Mouse (Mus musculus): ENCODE measurements around the gene Ccdc171. TPM values are rescaled to one million over a fixed set of nuclear protein-coding genes. Genes with fewer than 3 reads are reported as not detected.
A peak's percentile ranks its signal among the peaks of the same experiment; 100 is the strongest.
"Not testable (repeated sequence)": the region's sequence is repeated elsewhere in the genome, so short reads cannot be mapped to it uniquely, and the experiment has no call there.

Ccdc171 gene
- polyA plus RNA-seq, 1 experiment from 2014 or later = 3.4 TPM

DNA sequence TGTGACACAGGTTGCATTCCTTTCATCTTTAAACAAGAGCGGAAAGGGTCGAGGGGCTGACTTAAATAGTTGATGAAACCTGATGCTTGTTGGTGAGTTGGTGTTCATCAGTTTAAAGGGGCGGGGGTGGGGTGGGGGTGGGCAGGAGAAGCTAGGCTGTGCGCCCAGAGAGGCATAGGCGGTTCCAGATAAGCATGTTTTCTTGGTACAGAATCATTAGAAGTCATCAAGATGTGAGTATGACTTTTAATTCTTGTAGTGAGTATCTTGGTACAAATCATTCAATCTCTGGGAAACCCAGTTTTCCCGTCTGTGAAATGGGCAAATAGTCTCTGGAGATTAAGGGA, 1.6 kb downstream of the Ccdc171 start:
- Histone ChIP-seq H3K27me3 (no peaks in the 10 kb centered on the region), H3K4me3 (no peak overlapping the region), H3K4me2 (no peak overlapping the region), H3K4me1 (peaks cover 8% of the 10 kb centered on the region), H3K36me3 (no peaks in the 10 kb centered on the region), H3K9ac (no peak overlapping the region), H3K27ac (no peak overlapping the region), H3K9me3 (no peaks in the 10 kb centered on the region)
- no peak for ATAC-seq (ENCODE audit: insufficient number of reproducible peaks, low FRiP score, low TSS enrichment, low read depth)
- 49% methylated on average over 6 of the region's 6 CpGs for WGBS

DNA sequence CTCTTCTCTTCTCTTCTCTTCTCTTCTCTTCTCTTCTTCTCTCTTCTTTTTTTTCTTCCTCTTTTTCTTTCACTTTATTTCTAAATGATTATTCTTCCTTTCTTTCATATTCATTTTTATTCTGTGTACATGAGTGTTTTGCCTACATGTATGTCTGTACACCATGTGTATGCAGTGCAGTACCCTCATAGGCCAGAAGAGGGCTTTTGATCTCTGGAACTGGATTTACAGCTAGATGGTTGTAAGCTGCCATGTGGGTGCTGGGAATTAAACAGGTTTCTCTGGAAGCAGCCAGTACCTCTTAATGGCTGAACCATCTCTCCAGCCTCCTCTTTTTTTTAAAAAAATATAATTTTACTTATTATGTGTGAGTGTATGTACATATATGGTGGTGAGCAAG, 2.6 kb downstream of the Ccdc171 start:
- Histone ChIP-seq H3K9me3 (no peaks in the 10 kb centered on the region), H3K36me3 (no peaks in the 10 kb centered on the region), H3K4me1 (peaks cover 8% of the 10 kb centered on the region), H3K4me2 (no peak overlapping the region), H3K27ac (no peak overlapping the region), H3K27me3 (no peaks in the 10 kb centered on the region), H3K9ac (no peak overlapping the region), H3K4me3 (no peak overlapping the region)
- no peak for ATAC-seq (ENCODE audit: insufficient number of reproducible peaks, low FRiP score, low TSS enrichment, low read depth)

DNA sequence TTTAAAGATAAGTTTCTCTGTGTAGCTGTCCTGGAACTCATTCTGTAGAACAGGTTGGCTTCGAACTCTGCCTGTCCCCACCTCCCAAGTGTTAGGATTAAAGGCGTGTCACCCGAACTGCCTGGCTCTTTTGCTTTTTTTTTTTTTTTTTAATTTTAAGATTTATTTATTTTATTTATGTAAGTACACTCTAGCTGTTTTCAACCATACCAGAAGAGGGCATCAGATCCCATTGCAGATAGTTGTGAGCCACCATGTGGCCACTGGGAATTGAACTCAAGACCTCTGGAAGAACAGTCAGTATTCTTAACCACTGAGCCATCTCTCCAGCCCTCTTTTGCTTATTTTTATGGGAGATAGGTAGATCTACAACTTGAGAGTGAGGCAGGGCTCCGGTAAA, 4.7 kb downstream of the Ccdc171 start:
- ATAC-seq (ENCODE audit: insufficient number of reproducible peaks, low FRiP score, low TSS enrichment, low read depth); H3K9ac ChIP-seq; H3K4me2 ChIP-seq; H3K27ac ChIP-seq; H3K4me3 ChIP-seq; H3K27me3 ChIP-seq; H3K36me3 ChIP-seq; H3K9me3 ChIP-seq; H3K4me1 ChIP-seq: not testable (repeated sequence)
- WGBS = 83% methylated on average over 4 of the region's 4 CpGs

DNA sequence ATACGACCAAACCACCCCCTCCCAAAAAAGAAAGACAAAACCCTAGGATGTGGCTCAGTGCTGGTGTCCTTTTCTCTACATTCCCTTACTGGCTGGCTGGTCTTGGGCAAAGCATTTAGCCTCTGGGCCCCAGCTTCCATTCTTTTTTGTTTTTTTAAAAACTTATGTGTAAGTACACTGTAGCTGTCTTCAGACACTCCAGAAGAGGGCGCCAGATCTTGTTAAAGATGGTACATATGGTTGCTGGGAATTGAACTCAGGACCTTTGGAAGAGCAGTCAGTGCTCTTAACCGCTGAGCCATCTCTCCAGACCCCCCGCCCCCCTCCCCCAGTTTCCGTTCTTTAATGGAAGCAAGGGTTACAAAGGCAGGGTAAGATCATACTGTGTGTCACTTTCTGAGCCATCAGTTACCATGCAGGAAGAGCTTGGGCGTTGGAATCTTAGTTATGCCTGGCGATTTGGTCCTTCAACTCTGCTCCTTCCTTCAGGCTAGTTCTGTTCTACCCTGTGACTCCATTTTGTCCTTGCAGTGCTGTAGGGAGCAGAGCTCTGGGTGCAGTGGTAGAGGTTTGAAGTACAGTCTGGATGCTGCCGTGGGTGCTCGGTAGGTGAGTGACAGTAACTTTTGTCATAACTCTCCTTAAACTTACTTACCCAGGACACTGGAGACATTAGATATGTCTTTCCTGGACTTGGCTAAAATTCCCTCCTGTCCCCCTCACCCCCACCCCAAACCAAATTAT, 8.0 kb downstream of the Ccdc171 start:
- 74% methylated on average over 9 of the region's 9 CpGs for WGBS
- Histone ChIP-seq H3K4me3 (no peak overlapping the region), H3K27ac (no peak overlapping the region), H3K36me3 (no peaks in the 10 kb centered on the region), H3K9ac (no peak overlapping the region), H3K4me1 (no peaks in the 10 kb centered on the region), H3K27me3 (no peaks in the 10 kb centered on the region), H3K4me2 (no peak overlapping the region), H3K9me3 (no peaks in the 10 kb centered on the region)
- no peak for ATAC-seq (ENCODE audit: insufficient number of reproducible peaks, low FRiP score, low TSS enrichment, low read depth)

DNA sequence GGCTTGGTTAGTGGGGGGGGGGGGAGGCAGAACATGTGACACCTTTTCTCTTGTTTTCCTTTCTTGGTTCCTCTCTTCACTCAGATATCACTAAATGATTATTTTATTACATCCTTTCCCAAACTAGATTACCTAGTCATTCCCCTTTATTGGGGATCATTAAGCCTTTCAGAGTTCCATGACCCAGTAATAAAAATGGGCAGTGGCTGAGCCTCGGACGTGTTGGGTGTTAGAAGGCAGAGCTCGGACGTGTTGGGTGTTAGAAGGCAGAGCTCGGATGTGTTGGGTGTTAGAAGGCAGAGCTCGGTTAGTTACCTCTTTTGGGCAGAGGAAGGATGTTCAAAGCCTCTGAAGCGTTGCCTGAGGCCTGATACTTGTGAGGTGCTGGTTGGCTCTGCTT, 8.7 kb downstream of the Ccdc171 start:
- WGBS = 31% methylated on average over 7 of the region's 7 CpGs
- Histone ChIP-seq H3K27me3 (no peaks in the 10 kb centered on the region), H3K9ac (no peak overlapping the region), H3K27ac (no peak overlapping the region), H3K36me3 (no peaks in the 10 kb centered on the region), H3K9me3 (no peaks in the 10 kb centered on the region), H3K4me2 (no peak overlapping the region), H3K4me1 (no peaks in the 10 kb centered on the region), H3K4me3 (no peak overlapping the region)
- ATAC-seq (ENCODE audit: insufficient number of reproducible peaks, low FRiP score, low TSS enrichment, low read depth) = no peak

DNA sequence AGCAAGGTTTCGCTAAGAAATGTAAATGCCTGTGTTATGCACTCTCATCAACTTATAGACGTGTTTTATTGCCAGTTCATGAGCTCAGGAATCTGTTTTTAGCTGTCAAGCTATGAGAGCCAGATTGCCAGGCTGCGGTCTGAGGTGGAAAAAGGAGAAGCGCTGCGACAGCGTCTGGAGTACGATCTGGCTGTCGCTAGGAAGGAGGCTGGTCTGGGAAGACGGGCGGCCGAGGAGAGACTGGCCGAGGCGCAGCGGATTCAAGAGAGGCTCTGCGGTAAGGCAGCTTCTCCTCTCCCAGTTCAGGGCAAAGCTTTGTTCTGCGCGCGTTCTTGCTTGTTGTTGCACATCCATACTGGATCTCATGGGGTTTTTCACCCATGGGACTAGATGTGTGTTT, 24.2 kb downstream of the Ccdc171 start:
- Histone ChIP-seq H3K27ac (no peak overlapping the region), H3K4me2 (peak overlapping the region; percentile 24; the same call in 1 of the 2 replicates), H3K9me3 (no peaks in the 10 kb centered on the region), H3K36me3 (no peaks in the 10 kb centered on the region), H3K9ac (no peak overlapping the region), H3K4me1 (peaks cover 5% of the 10 kb centered on the region; the same call in 1 of the 2 replicates), H3K27me3 (no peaks in the 10 kb centered on the region), H3K4me3 (0 out of 2 replicates have a peak overlapping the region, but pooled peaks have one; percentile 5)
- 37% methylated on average over 18 of the region's 18 CpGs for WGBS
- no peak for ATAC-seq (ENCODE audit: insufficient number of reproducible peaks, low FRiP score, low TSS enrichment, low read depth)

DNA sequence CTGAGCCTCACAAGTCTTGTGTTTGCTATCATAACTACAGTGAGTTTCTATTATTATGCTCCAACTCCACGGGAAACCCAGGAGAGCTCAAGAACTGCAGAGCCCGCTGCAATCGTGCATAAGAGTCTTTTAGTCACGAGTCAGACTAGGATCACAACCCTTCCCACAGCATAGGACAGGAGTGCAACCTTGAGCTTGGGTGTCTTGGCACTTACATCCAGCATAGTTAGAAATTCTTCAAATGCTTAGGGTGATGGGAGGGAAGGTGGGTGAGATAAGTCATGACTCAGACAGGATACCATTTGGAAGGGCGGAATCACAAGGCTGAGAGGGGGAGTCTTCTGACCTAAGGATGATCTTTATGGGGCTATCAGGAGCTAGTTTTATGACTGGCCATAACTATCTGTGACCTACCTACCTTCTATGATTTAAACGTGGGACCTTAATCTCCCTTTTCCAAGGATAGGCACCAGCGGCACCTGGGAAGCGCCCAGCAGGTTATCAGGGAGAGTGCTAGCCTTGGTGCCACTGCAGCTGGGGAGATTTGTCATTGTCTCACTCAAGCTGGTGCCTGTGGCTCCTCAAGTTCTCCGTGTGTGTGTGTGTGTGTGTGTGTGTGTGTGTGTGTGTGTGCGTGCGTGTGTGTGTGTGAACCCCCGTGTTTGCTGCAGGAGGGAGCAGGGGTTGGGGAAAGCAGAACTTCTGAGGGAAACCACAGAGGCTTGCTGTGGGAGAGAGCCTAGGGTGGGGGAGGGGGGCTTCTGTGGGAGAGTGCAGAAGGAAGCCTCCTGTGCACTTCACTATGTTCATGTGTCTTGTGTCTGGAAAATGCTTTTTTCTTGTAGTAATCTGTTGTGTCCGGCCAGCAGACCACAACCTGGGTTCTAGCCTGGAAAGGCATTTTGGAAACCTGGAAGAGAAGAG, 42.1 kb downstream of the Ccdc171 start:
- Histone ChIP-seq H3K4me3 (no peak overlapping the region), H3K4me2 (peak overlapping the region; percentile 31), H3K4me1 (no peaks in the 10 kb centered on the region; the same call in 1 of the 2 replicates), H3K9me3 (no peaks in the 10 kb centered on the region), H3K9ac (no peak overlapping the region), H3K27ac (no peak overlapping the region), H3K27me3 (no peaks in the 10 kb centered on the region), H3K36me3 (no peaks in the 10 kb centered on the region)
- ATAC-seq (ENCODE audit: insufficient number of reproducible peaks, low FRiP score, low TSS enrichment, low read depth) = no peak
- WGBS = 26% methylated on average over 13 of the region's 13 CpGs

DNA sequence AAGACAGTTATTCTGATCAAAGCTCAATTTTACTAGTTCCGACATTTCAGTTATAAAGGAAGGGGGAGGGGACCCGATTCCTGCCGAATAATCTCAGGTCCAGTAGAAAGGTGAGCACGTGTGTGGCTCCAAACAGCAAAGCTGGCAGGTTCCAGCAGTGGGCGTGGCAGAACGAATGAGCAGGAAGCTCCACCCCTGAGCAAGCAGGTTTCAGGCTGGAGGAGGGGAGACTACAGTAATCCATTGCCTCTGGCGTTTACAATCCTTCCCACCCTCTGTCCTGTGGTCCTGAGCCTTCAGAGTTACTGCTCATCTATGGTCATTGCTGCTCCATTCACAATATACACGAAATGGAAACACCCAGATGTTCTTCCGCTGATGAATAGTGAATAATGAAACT, 42.8 kb downstream of the Ccdc171 start:
- peak overlapping the region; percentile 4; the same call in 1 of the 2 replicates for H3K4me3 ChIP-seq
- 10% methylated on average over 9 of the region's 9 CpGs for WGBS
- not testable (repeated sequence) for H3K27me3 ChIP-seq; H3K27ac ChIP-seq; H3K4me1 ChIP-seq; H3K9me3 ChIP-seq; H3K36me3 ChIP-seq; ATAC-seq (ENCODE audit: insufficient number of reproducible peaks, low FRiP score, low TSS enrichment, low read depth); H3K9ac ChIP-seq
- H3K4me2 ChIP-seq = peak overlapping the region; percentile 31

DNA sequence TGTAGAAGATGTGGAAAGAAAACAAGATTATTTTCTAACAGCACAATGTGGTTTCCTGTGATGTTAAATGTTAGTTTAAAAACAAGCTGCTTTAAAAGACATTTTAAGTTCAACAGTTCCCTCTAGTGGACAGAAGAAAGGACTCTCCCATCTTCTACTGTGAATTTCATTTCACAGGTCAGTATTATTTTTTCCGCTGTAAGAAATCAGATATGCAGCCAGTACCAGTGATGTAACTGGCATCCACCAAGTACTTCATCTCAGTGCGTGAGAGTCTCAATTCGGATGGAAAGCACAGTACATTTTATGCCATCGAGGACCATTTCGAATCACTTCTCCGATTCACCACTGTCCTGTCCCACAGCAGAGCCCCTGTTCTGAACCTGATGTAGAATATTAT, 45.2 kb downstream of the Ccdc171 start:
- no peaks in the 10 kb centered on the region for H3K9me3 ChIP-seq
- no peak for ATAC-seq (ENCODE audit: insufficient number of reproducible peaks, low FRiP score, low TSS enrichment, low read depth)
- no peak overlapping the region for H3K27ac ChIP-seq
- H3K4me3 ChIP-seq = no peak overlapping the region
- H3K27me3 ChIP-seq = no peaks in the 10 kb centered on the region
- H3K36me3 ChIP-seq = no peaks in the 10 kb centered on the region
- no peak overlapping the region for H3K9ac ChIP-seq
- no peaks in the 10 kb centered on the region; the same call in 1 of the 2 replicates for H3K4me1 ChIP-seq
- WGBS = 65% methylated on average over 6 of the region's 6 CpGs
- no peak overlapping the region for H3K4me2 ChIP-seq

DNA sequence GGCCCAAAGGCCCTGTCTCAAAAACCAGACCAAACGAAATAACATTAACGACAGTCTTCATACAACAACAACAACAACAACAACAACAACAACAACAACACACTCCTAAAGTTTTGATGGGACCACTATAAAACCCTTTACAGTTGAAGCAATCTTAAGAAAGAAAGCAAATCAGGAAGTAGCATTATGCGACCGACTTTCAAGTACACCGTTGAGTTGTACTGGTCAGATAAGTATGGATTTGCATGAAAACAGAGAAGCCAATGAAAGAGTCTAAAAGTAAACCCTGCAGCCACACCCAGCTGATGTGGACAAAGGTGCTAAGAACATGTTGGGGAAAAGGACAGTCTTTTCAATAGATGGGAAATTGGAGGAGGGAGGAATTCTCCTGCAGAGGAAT, 45.7 kb downstream of the Ccdc171 start:
- no peaks in the 10 kb centered on the region for H3K27me3 ChIP-seq
- WGBS = 86% methylated on average over 5 of the region's 5 CpGs
- no peak for ATAC-seq (ENCODE audit: insufficient number of reproducible peaks, low FRiP score, low TSS enrichment, low read depth)

DNA sequence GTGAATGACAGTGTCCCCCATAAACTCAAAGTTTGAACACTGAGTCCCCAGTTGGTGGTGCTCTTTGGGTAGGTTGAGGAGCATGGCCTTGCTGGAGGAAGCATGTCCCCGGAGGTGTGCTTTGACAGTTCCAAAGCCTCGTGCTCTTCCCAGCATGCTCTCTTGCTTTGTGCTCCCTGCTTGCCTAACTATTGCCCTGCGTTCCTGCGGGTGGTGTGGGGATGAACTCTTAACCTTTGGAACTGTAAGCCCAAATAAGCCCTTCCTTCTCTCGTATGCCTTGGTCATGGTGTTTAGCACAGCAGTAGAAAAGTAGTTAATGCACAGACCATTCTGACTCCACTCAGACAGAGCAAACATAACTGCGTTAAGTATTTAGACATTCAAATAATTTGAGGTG, 47.2 kb downstream of the Ccdc171 start:
- no peaks in the 10 kb centered on the region; the same call in 1 of the 2 replicates for H3K4me1 ChIP-seq
- 72% methylated on average over 6 of the region's 6 CpGs for WGBS
- H3K4me2 ChIP-seq = no peak overlapping the region
- no peak overlapping the region for H3K9ac ChIP-seq
- ATAC-seq (ENCODE audit: insufficient number of reproducible peaks, low FRiP score, low TSS enrichment, low read depth) = no peak
- no peaks in the 10 kb centered on the region for H3K9me3 ChIP-seq
- H3K27me3 ChIP-seq = no peaks in the 10 kb centered on the region
- no peak overlapping the region for H3K27ac ChIP-seq
- H3K36me3 ChIP-seq = no peaks in the 10 kb centered on the region
- H3K4me3 ChIP-seq = no peak overlapping the region

More for the DNA sequence above, 45.7 kb downstream of the Ccdc171 start:
- no peak overlapping the region for H3K27ac ChIP-seq
- no peak overlapping the region for H3K9ac ChIP-seq
- H3K4me1 ChIP-seq = no peaks in the 10 kb centered on the region; the same call in 1 of the 2 replicates
- no peak overlapping the region for H3K4me3 ChIP-seq
- H3K9me3 ChIP-seq = no peaks in the 10 kb centered on the region
- no peak overlapping the region for H3K4me2 ChIP-seq
- no peaks in the 10 kb centered on the region for H3K36me3 ChIP-seq

DNA sequence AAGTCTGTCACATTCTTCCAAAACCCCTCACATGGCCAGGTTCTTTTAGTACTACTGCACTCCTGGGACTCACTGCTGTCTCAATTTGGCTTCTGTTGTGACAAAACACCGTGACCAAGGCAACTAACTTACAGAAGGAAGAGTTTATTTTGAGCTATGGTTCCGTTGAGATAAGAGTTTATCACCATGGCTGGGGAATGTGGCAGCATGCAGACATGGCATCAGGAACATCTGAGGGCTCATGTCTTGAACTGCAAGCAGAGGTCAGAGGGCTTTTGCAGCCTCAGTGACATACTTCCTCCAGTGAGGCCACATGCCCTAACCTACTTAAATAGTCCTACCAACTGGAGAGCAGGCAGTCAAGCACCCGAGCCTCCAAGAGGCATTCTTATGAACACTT, 51.0 kb downstream of the Ccdc171 start:
- Histone ChIP-seq H3K36me3 (no peaks in the 10 kb centered on the region), H3K9me3 (no peaks in the 10 kb centered on the region), H3K4me1 (no peaks in the 10 kb centered on the region), H3K9ac (no peak overlapping the region), H3K4me2 (no peak overlapping the region), H3K27me3 (no peaks in the 10 kb centered on the region), H3K4me3 (no peak overlapping the region), H3K27ac (no peak overlapping the region)
- no peak for ATAC-seq (ENCODE audit: insufficient number of reproducible peaks, low FRiP score, low TSS enrichment, low read depth)
- 63% methylated on average over 3 of the region's 3 CpGs for whole genome bisulfite sequencing

Data from limb, embryonic 15.5 days (tissue).